Mouse (Mus musculus) heart, embryonic 14.5 days (tissue): ENCODE results near the gene Odf2. TPM values are rescaled to one million over a fixed set of nuclear protein-coding genes. Genes with fewer than 3 reads are reported as not detected.

Source experiments
- ATAC-seq: fragments of 200-750 bp; cut with Nextera tagmentation; 2 replicates; pipeline ENCODE4 v1.8.0; 2017; ENCODE audit warnings: low read depth, moderate TSS enrichment; ENCODE audit not compliant: insufficient number of reproducible peaks, insufficient read depth, low FRiP score
- H3K27ac ChIP-seq, 2 experiments: fragments of 200-500 bp in 1 of 2; fragments of 300-500 bp in 1 of 2; sonication (generic) in 1 of 2; replicated peaks in 1 of 2; 2 replicates each; pipeline ENCODE4 v1.5.1; 2012 to 2014; ENCODE audit warnings: low read depth in 2 of 2, low read length in 2 of 2, control low read depth in 1 of 2, mild to moderate bottlenecking in 1 of 2, mixed read lengths in 1 of 2; ENCODE audit not compliant: control insufficient read depth in 1 of 2, insufficient read depth in 1 of 2
- H3K27me3 ChIP-seq: fragments of 300-500 bp; sonication (generic); 2 replicates; pipeline ENCODE4 v1.6.1; 2014; ENCODE audit warnings: mild to moderate bottlenecking, low read length, control low read depth; ENCODE audit not compliant: control insufficient read depth, insufficient read depth
- H3K36me3 ChIP-seq: fragments of 300-500 bp; sonication (generic); 2 replicates; pipeline ENCODE4 v1.6.1; 2014; ENCODE audit warnings: mild to moderate bottlenecking, control low read depth, low read length, mixed read lengths; ENCODE audit not compliant: control insufficient read depth, insufficient read depth
- H3K4me1 ChIP-seq, 2 experiments: fragments of 200-500 bp in 1 of 2; fragments of 300-500 bp in 1 of 2; sonication (generic) in 1 of 2; 2 replicates each; pipeline ENCODE4 v1.6.1; 2012 to 2014; ENCODE audit warnings: low read length in 2 of 2, control low read depth in 1 of 2, mixed read lengths in 1 of 2; ENCODE audit not compliant: control insufficient read depth in 2 of 2, insufficient read depth in 2 of 2
- H3K4me2 ChIP-seq: fragments of 300-500 bp; sonication (generic); 2 replicates; pipeline ENCODE4 v1.6.1; 2014; ENCODE audit warnings: mild to moderate bottlenecking, low read length
- H3K4me3 ChIP-seq, 2 experiments: fragments of 200-500 bp in 1 of 2; fragments of 300-500 bp in 1 of 2; sonication (generic) in 1 of 2; 2 replicates each; pipeline ENCODE4 v1.5.1; 2012 to 2014; ENCODE audit warnings: low read length in 2 of 2, mild to moderate bottlenecking in 2 of 2, control low read depth in 1 of 2, low read depth in 1 of 2, moderate library complexity in 1 of 2; ENCODE audit not compliant: control insufficient read depth in 1 of 2, insufficient read depth in 1 of 2
- H3K9ac ChIP-seq: fragments of 300-500 bp; sonication (generic); 2 replicates; pipeline ENCODE4 v1.6.1; 2014; ENCODE audit warnings: mild to moderate bottlenecking, low read length
- H3K9me3 ChIP-seq: fragments of 300-500 bp; sonication (generic); 2 replicates; pipeline ENCODE4 v1.6.1; 2016; ENCODE audit warnings: low read length, control low read depth; ENCODE audit not compliant: control insufficient read depth
- WGBS: fragments of 180-500 bp; shearing (Covaris S2); extraction: QIAGEN DNeasy Blood & Tissue Kit; methylation state at CpG from one replicate; pipeline ENCODE4 v1.1.7; 2014; 5-methylcytosine and 5-hydroxymethylcytosine counted together
- polyA plus RNA-seq: library from polyadenylated mRNA; unstranded; fragments of >200 nt; fragmentation: Nextera tagmentation; extraction: Ambion mirVana; gene quantifications from 2 replicates; pipeline ENCODE4 v1.2.1, GENCODE M21; 2014

Gene Odf2
- polyA plus RNA-seq = 46.8 and 47.2 TPM in 2 replicates

DNA sequence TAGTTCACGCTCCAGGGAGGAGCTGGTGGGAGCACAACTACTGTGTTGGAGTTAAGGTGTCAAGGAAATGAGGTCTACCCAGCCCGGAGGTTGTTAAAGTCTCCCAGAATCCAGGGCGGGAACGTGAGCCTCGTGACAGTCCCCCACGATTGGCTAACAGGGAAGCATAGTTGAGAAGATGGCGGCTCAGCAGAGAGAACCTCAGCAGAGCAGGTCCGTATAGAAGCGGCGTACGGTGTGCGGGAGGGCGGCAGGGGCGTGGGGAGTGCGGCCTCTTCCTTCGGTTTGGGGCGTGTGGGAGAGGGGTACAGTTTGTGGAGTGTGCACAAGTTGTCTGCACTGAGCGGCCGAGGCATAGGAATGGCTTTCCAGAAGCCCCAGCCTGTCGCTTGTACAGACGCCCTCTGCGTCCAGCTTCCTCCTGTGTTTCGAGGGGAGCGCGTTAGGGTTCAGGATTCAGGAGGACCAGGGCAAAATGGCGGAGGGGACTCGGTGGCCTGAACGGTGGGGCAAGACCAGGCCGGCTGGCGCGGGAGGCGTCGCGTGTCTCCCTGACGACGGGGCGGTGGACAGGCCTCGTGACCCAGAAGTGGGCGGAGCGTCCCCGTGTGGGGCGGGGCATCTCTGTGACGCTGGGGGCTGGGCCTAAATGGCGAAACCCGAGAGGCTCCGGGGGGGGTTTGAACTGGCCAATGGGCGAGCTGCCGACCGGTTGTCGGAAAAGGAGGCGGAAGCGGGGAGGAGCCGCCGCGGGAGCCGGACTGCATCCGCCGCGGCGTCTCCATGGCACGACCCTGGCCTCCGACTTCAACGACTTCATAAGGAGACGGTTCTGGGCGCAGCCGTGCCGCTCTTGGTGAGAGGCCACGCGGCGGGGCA is at the start of gene Odf2:
TSS of gene Odf2 (plus strand) at position 156 of the 879 bp plus-strand sequence.
- Histone ChIP-seq H3K4me2 (peak within 1 kb of the TSS; percentile 75), H3K27ac (peak within 1 kb of the TSS; percentile 72 to 84), H3K9me3 (no peaks in the 10 kb centered on the region), H3K27me3 (no peaks in the 10 kb centered on the region), H3K36me3 (peaks cover 27% of the 10 kb centered on the region), H3K4me1 (peaks cover 12 to 14% of the 10 kb centered on the region in 2 experiments), H3K9ac (peak within 1 kb of the TSS; percentile 84), H3K4me3 (peak within 1 kb of the TSS; percentile 63 to 96)
- WGBS = under 1% methylated on average over 51 of the region's 70 CpGs
- peak; percentile 92 for ATAC-seq

- Histone ChIP-seq H3K4me1 (no peaks in the 10 kb centered on the region), H3K27ac (no peak overlapping the region), H3K9me3 (no peaks in the 10 kb centered on the region), H3K4me2 (no peak overlapping the region), H3K9ac (no peak overlapping the region), H3K27me3 (peaks cover 13% of the 10 kb centered on the region), H3K4me3 (no peak overlapping the region), H3K36me3 (peaks cover 61% of the 10 kb centered on the region)
- no peak for ATAC-seq
- WGBS = 34% methylated on average over 4 of the region's 4 CpGs
Measured at GRCm38 (mm10) chr2:29839460-29839859, 49.6 kb upstream of the Odf2 start.

DNA sequence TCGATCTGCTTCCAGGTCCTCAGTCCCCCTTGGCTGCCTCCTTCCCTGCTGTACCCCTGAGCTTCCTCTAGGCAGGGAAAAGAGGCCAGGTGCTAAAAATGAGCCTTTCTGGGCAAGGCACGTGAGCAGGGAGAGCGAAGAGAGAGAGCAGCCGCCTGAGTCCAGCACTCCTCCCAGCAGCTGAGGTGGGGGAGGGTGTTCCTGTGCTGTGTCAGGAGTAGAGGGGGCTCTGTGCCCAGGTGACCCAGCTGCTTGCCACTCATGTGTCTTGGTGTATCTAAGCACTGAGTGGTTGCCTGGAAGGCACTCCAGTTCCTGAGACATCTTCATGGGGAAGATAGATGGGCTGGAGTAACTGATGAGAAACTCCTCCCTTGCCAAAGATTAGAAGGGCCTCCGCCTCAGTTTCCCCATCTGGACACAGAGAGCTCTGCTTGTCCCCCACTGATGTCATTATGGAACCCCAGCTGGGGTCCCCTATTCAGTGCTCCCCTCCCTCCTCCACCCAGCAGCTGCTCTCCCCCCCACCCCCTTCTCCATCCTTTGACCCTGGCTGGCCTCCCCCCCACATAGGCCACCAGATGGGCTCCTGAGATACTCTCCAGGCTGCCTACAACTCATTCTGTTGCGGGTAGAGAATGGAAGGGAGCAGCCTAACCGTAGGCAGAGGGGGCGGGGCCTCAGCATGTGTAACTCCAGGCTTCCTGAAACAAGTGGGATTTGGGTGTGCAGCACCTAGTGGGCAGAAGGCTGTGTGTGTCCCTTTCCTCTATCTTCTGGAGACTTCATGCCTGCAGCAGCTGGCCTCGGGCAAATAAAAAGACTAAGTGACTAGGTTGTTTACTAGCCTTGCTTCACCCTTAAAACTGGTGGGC is 45.6 kb upstream of the Odf2 start:
- peaks cover 3 to 12% of the 10 kb centered on the region in 2 experiments; a peak in 3 of 4 replicates for H3K4me1 ChIP-seq
- peaks cover 50% of the 10 kb centered on the region for H3K27me3 ChIP-seq
- H3K4me2 ChIP-seq = no peak overlapping the region
- no peak overlapping the region for H3K4me3 ChIP-seq
- H3K27ac ChIP-seq = no peak overlapping the region
- ATAC-seq = no peak
- 74% methylated on average over 9 of the region's 9 CpGs for WGBS
- no peak overlapping the region for H3K9ac ChIP-seq
- H3K36me3 ChIP-seq = peaks cover 43% of the 10 kb centered on the region
- no peaks in the 10 kb centered on the region for H3K9me3 ChIP-seq

DNA sequence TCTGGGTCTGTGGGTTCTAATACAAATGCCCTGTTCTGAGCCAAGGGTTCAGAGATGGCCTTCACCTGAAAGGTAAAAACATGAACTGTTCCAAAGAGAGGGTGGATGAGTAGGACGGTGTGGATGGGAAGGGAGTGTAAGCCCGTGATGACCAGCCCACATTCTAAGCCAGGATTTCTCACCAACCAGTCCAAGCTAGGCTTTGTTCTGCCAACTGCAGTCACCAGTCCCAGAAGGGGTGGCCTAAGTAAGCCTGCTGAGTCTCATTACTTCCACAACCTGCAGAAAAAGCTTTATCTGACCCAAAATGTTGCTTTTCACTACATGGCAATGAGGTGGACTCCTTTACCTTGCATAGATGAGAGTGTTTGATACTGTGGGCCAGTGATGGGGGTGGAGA is 44.9 kb upstream of the Odf2 start:
- ATAC-seq = no peak
- Histone ChIP-seq H3K27ac (no peak overlapping the region), H3K4me1 (peaks cover 3 to 12% of the 10 kb centered on the region in 2 experiments; a peak in 3 of 4 replicates), H3K9ac (no peak overlapping the region), H3K9me3 (no peaks in the 10 kb centered on the region), H3K4me2 (no peak overlapping the region), H3K4me3 (no peak overlapping the region), H3K36me3 (peaks cover 37% of the 10 kb centered on the region), H3K27me3 (peaks cover 53% of the 10 kb centered on the region)
- WGBS = 94% methylated on average over 2 of the region's 2 CpGs

- Histone ChIP-seq H3K9ac (no peak overlapping the region), H3K27ac (no peak overlapping the region), H3K36me3 (peaks cover 32% of the 10 kb centered on the region), H3K4me3 (no peak overlapping the region), H3K9me3 (no peaks in the 10 kb centered on the region), H3K4me1 (peaks cover 3 to 12% of the 10 kb centered on the region in 2 experiments; a peak in 3 of 4 replicates), H3K27me3 (peaks cover 53% of the 10 kb centered on the region), H3K4me2 (no peak overlapping the region)
- WGBS = 42% methylated on average over 3 of the region's 3 CpGs
- ATAC-seq = no peak
Measured at GRCm38 (mm10) chr2:29844661-29845060, 44.4 kb upstream of the Odf2 start.

GRCm38 (mm10) chr2:29845636-29846035 is 43.4 kb upstream of the Odf2 start:
- H3K4me3 ChIP-seq = peak overlapping the region in 1 of 2 experiments; percentile 27; a peak in 2 of 4 replicates
- peak overlapping the region; percentile 58 for H3K4me2 ChIP-seq
- H3K9me3 ChIP-seq = no peaks in the 10 kb centered on the region
- H3K27ac ChIP-seq = no peak overlapping the region
- H3K36me3 ChIP-seq = peaks cover 26% of the 10 kb centered on the region
- H3K4me1 ChIP-seq = peaks cover 3 to 12% of the 10 kb centered on the region in 2 experiments; a peak in 3 of 4 replicates
- peak overlapping the region; percentile 31; the same call in 1 of the 2 replicates for H3K9ac ChIP-seq
- ATAC-seq = no peak
- 14% methylated on average over 25 of the region's 25 CpGs for WGBS
- H3K27me3 ChIP-seq = peaks cover 53% of the 10 kb centered on the region
